Mouse (Mus musculus): Measurements from ENCODE around the gene Sim2.

- TF ChIP-seq CTCF (IDR thresholded peaks at IDR 0.05; ENCODE audit: low read depth, low read length) (no peak), POLR2A (IDR thresholded peaks at IDR 0.05; ENCODE audit: insufficient read depth, low read length) (no peak), EP300 (IDR thresholded peaks at IDR 0.05; ENCODE audit: insufficient read depth, low read depth, low read length) (no peak)
Observed at GRCm38 (mm10) chr16:94079856-94080555, 4.7 kb upstream of the Sim2 start.
